Mouse (Mus musculus) embryo, embryonic 10 days (tissue): ENCODE results near the gene Mars.

Experiments used
- DNase-seq: peaks from one replicate; pipeline ENCODE4 v3.0.0-alpha.2; 2015; ENCODE audit warnings: low spot score

The Mars gene

DNA sequence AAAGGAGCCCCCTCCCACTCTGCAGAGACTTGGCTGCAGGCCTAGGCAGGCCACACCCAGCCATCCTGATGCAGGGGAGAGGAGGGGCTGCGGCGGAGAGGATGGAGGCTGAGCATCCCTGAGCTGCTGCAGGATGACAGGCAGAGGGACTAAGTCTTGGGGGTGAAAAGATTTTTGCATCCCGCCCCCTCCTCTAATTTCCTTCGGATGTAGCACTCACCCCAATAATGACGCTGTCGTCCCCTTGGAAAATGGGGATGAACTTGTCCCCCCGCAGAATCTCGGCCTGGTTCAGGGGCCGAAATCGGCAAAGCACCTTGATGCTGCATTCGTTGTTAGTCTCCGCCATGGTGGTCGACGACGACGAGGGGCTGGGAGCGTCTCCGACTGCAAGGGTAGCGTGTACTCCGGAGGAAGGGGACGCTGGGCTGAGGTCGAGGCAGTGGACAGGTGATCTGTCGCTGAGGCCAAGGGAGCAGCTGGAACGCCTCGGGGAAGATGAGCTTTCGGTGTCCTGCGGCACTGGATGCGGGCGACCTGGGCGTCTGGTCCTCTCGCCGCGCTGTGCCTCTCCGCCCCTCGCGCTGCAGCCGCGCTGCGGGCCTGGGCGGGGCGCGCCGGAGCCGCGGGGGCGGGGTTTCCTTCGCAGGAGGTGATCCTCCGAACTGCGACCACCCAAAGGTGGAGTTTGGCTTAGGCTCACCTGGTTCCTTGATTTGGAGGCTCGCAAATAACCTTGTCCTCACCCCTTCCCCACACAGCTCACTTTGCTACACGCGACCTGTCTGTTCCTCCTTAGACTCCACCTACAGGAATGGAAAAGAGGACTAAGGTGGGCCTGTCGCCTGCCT, 48.8 kb downstream of the Mars start, which contains the start of gene Kif5a:
Gene Kif5a, minus strand, starts transcription at position 801 of the 851 bp plus-strand sequence.
- peak; percentile 47 for DNase-seq

DNA sequence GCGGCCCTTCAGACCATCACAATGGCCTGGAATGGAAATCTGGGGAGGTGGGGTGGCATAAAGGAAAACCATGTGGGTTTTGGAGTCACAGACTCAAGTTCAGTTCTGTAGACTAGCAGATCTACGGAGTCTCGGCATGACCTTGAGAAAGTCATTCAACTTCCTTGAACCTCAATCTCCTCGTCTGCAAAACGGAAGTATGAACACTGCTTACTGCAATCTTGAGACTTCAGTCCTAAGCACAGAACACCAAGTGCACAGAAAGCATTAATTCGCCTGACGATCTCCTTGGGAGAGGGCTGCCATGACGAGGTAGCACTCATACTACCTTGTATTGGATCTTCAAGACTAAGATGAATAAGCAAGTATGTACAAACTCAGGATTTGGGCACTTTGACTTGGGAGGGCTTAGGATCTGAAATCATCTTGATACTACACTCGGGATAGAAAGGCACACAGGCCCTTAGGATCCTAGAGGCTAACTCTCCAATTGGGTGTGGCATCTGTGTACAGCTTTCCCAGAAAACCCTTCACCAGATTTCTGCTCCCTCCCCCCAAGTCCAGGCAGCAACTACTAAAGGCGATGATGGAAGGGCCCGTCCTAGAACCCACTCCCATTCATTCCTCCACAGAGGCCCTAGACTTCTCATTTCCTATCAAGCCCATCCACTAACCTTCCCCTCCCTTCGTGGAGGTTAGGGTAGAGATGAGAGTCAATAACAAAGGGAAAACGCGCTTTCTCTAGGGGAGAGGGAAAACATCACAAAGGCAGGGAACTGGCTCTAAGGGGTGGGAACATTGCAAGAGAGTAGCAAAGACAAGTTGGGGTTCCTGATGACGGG, 49.7 kb downstream of the Mars start:
- no peak for DNase-seq

DNA sequence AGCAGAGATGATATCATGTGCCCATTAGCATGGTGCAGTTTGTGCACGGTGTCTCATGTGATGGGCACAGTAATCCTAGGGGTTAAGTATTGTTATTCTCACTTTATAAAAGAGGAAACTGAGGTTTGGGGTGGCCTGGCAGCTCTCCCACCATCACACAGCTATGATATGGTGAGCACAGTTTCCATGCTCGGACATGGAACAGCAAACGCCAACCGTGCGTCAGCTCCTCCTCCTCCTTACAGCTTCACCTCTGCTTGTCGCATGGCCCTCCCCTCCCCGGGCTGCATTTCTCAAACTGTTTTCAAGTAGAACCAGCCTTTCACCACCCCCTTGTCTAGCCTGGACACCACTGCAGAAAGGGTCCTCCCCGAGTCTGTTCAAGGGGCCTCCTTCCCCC, 53.1 kb downstream of the Mars start:
- DNase-seq: no peak

DNA sequence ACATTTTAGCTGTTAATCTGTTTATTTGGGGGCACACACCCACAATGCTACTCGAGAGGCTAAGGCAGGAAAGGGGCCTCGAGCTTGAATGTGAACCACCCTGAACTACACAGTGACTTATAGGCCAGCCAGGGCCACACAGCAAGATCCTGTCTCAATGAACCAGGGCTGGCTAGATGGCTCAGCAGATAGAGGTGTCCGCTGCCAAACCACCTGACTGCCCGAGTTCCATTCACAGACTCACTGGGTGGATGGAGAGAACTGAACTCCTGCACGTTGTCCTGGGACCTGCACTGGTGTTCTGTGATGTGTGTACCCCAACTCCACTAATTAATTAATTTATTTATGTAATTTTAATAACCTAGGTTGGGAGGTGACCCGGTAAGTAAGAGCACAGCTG, 53.8 kb downstream of the Mars start:
- DNase-seq: no peak

DNA sequence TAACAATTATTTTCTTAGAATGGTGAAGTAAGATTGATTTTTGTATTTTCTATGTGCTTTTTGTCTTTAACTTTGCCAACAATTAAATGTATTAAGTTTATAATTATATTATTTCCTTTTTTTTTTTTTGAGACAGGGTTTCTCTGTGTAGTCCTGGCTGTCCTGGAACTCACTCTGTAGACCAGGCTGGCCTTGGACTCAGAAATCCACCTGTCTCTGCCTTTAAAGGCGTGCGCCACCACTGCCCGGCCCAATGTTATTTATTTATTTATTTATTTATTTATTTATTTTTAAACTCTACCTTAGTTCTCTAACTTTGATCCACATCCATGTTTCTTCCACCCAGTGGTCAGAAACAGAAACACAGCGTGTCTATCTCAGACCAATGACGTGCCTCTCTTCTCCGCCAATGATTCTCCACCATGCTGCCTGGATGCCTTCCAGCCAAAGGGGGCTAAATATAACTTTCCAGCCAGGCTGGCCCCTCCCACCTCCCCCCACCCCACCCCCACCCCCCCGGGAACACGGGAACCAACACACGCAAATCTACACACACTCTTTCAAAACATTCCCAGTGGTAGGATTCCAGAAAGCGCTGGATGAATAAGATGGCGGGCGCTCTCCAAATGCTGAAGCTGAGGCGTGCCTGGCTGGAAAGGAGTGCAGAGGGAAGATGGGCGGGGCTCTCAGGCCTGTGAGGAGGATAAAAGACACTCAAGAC, 55.8 kb downstream of the Mars start:
- DNase-seq: peak; percentile 85

DNA sequence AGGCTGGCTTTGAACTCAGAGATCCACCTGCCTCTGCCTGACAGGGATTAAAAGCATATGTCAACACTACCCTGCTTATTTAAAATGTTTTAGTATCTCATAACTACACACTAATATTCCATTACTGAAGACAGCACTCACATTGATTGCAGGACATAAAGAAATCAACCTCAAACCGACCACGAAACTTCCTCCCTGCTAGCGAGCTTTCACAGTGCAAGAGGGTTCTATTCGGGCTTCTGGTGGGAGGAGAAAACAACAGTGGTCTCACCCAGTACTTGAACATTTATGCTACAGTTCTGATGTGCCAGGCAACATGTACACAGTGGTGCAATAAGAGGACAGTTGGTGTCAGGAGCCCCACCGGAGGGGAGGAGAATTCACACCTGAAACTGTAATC, 60.8 kb downstream of the Mars start:
- no peak for DNase-seq
